Mouse (Mus musculus) NIH3T3 (cell line): ENCODE measurements around the gene Npas3.

Experiments
- DNase-seq: peaks from one replicate; pipeline ENCODE4 v3.0.0-alpha.2; 2012; ENCODE audit warnings: low read depth

Npas3 gene

GRCm38 (mm10) chr12:53248101-53248727 lies at the start of gene Npas3:
Gene Npas3, plus strand, starts transcription at chr12:53248677.
- DNase-seq = no peak

- DNase-seq = no peak
Measured at GRCm38 (mm10) chr12:53217141-53217540, 31.3 kb upstream of the Npas3 start.

DNA sequence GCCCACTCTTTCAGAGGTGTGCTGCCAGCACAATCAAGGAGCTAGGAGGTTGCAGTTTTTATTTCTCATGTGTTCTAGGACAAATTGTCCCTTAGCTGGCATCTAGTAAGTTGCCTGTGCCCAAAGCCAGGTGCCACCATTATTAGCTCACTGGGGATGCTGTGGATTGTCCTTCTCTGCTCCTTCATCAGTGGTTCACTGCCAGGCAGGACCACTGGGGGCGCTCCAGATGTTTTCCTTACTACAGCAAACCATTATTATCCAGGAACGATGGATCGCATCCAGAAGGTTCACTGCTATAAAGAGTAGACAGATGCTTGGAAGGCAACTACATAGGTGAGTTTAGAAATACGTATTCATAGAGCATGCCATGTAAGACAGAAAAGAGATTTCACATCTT lies 25.7 kb upstream of the Npas3 start:
- DNase-seq = peak; percentile 37

DNA sequence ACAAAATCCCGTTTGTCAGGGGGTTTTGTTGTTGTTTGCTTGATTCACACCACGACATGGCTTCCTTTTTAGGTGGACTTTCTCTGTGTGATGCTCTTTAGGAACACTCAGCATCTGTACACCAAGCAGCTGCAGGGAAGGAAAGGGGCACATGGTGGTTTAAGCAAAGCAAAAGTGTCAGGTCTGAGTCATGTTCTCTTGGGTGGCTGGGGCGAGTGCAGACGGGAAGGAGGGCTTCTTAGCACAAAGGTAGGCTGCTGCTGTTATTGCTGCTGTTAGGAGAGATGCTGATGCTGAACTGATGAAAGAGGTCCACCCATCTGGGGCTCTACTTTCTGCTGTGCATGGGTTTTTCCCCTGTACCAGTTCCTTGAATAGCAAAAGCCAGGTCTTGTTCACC lies 21.1 kb upstream of the Npas3 start:
- DNase-seq = no peak

- DNase-seq = peak; percentile 33
Measured at GRCm38 (mm10) chr12:53229419-53229818, 19.1 kb upstream of the Npas3 start.

- DNase-seq = no peak
Measured at GRCm38 (mm10) chr12:53246181-53246580, 2.3 kb upstream of the Npas3 start.

DNA sequence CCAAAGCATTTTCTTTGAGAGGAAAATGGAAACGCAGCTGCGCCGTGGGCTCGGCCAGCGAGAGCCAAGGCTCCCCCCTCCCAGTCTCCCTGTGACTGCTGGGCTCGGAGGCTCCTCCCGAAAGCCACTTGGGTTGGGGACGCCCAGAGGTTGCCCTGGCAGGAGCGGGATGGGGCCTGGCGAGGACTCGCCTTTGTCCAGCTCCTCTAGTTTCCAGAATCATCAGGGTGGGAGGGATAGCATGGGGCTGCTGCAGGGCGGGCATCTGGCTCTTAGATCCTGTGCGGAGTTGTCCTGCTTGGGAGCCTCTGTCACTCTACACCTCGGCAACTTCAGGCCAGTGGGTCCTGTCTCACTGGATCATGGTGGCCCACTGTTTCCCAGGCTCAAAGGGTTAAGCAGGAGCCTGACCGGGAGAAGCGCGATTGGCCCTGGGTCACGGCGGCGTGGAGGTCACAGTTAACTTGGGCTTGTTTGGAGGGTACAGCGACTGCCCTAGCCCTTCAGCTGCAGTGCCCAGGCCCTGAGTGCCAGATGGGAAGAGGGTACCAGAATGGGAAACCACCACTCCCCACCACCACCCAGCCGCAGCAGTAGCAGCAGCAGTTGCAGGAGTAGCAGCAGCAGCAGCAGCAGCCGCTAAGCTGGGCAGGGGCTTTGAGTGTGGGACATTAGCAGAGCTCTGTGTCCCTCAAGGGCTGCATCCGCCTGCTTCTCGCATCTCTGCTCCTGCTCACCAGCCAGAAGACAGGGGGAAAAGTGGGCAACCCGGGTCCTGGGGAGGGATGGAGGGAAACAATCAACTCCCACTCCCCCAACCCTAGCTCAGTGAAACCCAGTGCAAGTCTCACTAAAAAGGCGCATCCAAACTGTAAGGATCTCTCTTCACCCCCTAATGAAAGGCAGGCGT lies 1.6 kb upstream of the Npas3 start:
- DNase-seq = no peak

DNA sequence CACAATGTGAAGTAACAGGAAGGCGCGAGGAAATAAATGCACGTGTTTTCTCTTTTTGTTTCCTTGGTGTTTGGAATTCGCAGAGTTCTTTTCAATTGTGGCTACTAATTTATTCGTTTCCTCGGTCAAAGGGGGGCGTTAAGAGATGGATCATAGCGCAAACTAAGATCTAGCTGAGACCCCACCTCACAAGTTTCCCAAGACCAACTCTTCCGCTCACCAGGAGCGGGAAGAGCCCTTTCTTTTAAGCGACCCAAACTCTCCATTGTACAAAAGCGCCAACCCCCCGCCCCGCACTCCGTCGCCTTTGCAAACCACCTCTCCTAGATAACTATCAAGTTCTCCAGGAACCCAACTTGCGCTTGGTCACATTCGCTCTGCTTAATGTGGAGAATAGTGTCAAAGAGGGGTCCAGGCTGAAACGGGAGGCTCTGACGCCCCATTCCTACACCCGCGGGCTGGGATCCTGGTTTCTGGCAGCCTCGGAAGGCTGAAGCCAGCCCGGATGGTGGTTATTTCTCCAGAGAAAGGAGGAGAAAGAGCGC lies 914 bp upstream of the Npas3 start:
- DNase-seq = no peak

- DNase-seq = no peak
Measured at GRCm38 (mm10) chr12:53248796-53249195, 319 bp downstream of the Npas3 start.

GRCm38 (mm10) chr12:53251701-53252181 lies 3.3 kb downstream of the Npas3 start:
- DNase-seq = peak; percentile 63

GRCm38 (mm10) chr12:53252213-53252571 lies 3.7 kb downstream of the Npas3 start:
- DNase-seq = peak; percentile 56

GRCm38 (mm10) chr12:53252572-53253422 lies 4.3 kb downstream of the Npas3 start:
- DNase-seq = peak; percentile 73

GRCm38 (mm10) chr12:53253461-53254159 lies 5.1 kb downstream of the Npas3 start:
- peak; percentile 67 for DNase-seq

DNA sequence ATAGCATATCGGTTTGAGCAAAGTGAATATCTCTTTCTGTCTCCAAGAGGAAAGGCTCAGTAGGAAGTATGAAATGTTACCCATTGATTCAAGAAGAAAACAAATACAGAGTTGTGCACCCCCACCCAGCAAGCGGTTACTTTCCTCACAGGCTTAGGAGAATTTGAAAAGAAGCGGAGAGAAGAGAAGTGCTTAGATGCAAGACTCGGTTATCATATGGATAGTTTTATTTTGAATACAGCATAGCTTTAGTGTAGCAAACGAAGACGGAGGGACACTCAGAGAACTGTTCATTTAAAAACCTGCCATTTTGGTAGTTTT lies 5.6 kb downstream of the Npas3 start:
- DNase-seq = no peak

- peak; percentile 31 for DNase-seq
Measured at GRCm38 (mm10) chr12:53274502-53274901, 26.0 kb downstream of the Npas3 start.

DNA sequence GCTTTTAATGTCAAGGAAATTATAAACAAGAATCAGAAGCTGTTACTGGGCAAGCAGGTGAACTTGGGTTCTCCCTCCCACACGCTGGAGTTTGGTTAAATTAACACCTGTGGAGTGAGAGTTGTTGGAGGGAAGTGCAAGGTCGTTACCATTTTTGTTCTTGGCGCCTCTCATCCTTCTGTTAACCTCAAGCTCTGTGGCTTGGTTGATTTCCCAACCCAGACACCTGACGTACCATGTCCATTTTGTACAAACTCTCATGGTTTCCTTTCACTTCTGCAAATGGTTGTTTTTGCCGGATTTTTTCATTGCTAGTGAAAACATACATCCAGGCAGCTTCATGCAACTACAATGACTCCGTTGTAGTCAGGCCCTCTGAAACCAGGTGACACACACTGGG lies 28.9 kb downstream of the Npas3 start:
- DNase-seq = no peak

DNA sequence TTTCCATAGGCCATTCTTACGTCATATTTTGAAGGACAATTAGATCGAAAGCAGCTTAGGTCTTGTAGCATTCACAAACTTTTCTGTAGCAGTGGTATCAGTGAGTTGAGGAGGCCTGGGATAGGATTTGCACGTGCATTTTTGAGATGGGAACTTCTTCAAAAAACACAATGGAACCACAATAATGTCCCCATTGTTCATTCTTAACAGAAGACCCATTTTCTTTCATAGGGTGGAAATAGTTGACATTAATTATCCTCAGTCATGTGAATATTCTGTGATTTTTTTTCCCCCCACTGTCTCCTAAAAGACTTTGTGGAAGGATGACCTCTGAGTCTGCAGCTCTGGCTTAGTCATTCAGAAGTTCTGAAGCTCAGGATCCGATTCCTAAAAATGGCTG lies 41.9 kb downstream of the Npas3 start:
- no peak for DNase-seq

DNA sequence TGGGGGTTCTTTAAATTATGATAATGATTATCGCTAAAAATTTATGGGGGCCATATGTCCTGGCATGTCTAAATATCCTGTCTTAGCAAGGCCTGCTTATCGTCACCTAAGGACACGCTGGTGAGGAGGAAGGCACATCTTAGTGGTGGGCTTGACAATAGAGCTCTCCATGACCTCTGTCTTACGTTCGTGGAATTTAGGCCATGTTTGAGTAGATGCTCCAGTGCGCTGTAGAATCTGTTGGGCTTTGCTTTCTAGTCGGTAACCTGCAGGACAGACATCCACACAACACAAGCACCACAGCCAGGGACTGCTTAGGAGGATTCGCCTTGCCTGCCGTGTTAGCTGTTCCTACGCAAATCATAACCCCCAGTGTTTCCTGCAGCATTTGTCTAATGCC lies 42.4 kb downstream of the Npas3 start:
- no peak for DNase-seq

GRCm38 (mm10) chr12:53292010-53292409 lies 43.5 kb downstream of the Npas3 start:
- no peak for DNase-seq

GRCm38 (mm10) chr12:53292508-53293300 lies 44.2 kb downstream of the Npas3 start:
- DNase-seq = peak; percentile 81

DNA sequence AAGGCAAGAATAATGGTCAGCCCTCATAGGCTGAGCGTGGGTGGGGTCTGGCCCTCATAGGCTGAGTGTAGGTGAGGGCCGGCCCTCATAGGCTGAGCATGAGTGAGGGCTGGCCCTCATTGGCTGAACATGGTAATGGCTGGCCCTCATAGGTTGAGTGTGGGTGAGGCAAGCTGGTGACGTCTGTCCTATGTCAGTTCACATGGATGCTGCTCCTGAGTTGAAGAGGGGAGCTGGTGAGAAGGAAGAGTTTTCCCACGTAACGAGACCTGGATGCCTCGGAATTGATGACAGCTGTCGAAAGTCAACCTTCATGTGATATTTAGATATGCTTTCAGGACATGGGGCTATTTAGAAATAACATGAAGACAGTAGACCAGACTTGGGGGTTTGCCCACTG lies 45.5 kb downstream of the Npas3 start:
- DNase-seq = no peak
